Mouse (Mus musculus): ENCODE measurements at regions not wholly inside any gene's neighbourhood (a gene's known extent, or its start where the extent isn't known, plus 50 kb on each side); places are given as distances from the start of the nearest gene placed in this dataset.
A peak's percentile ranks its signal among the peaks of the same experiment; 100 is the strongest.

GRCm38 (mm10) chr14:49838410-49838809, 55.2 kb upstream of the Armh4 start:
- no peak for TF ChIP-seq POLR2A (IDR thresholded peaks at IDR 0.05; ENCODE audit: borderline replicate concordance, extremely low read depth, insufficient read depth, insufficient read length, poor library complexity, severe bottlenecking)
- no peak for TF ChIP-seq CTCF (IDR thresholded peaks at IDR 0.05; ENCODE audit: borderline replicate concordance, extremely low read depth, insufficient read depth, insufficient read length)
- no peak for DNase-seq (ENCODE audit: low read depth)

DNA sequence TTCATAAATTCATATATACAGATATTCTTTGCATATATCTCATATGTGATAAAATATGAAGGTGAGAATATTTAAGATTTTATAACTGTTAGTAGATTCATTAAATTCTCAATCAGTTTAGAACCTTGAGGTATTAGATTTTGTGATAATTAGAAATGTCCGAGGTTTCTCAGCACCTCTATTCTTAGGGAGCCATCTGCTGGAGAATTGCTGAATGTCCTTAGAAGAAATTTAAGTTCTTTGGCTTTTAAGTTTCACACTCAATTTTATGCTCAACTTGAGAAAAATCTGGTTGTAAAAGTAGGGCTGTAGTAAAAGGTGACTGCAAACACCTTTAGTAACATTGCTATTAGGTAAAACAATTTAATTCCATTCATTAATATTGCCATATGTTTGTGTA, 51.5 kb upstream of the Armh4 start:
- no peak for TF ChIP-seq POLR2A (IDR thresholded peaks at IDR 0.05; ENCODE audit: borderline replicate concordance, extremely low read depth, insufficient read depth, insufficient read length, poor library complexity, severe bottlenecking)
- no peak for TF ChIP-seq CTCF (IDR thresholded peaks at IDR 0.05; ENCODE audit: borderline replicate concordance, extremely low read depth, insufficient read depth, insufficient read length)
- peak; percentile 22 for DNase-seq (ENCODE audit: low read depth)

Measured in brain, embryonic 14.5 days (tissue).